Mouse (Mus musculus) midbrain, embryonic 12.5 days (tissue): ENCODE results near the gene D930020B18Rik. TPM values are rescaled to one million over a fixed set of nuclear protein-coding genes. Genes with fewer than 3 reads are reported as not detected.
A peak's percentile ranks its signal among the peaks of the same experiment; 100 is the strongest.

Experiments
- ATAC-seq: fragments of 200-750 bp; cut with Nextera tagmentation; 2 replicates; pipeline ENCODE4 v1.8.0; 2017; ENCODE audit warnings: low read depth, moderate TSS enrichment, moderate library complexity; ENCODE audit not compliant: low FRiP score
- H3K27ac ChIP-seq: fragments of 300-500 bp; sonication (generic); replicated peaks from 2 replicates; pipeline ENCODE4 v1.5.1; 2016; ENCODE audit warnings: mild to moderate bottlenecking
- H3K27me3 ChIP-seq: fragments of 300-500 bp; sonication (generic); 2 replicates; pipeline ENCODE4 v1.6.1; 2016; ENCODE audit warnings: mild to moderate bottlenecking
- H3K36me3 ChIP-seq: fragments of 300-500 bp; sonication (generic); 2 replicates; pipeline ENCODE4 v1.6.1; 2016
- H3K4me1 ChIP-seq: fragments of 300-500 bp; sonication (generic); 2 replicates; pipeline ENCODE4 v1.6.1; 2016
- H3K4me2 ChIP-seq: fragments of 300-500 bp; sonication (generic); replicated peaks from 2 replicates; pipeline ENCODE4 v1.6.1; 2016; ENCODE audit warnings: mild to moderate bottlenecking, moderate library complexity
- H3K4me3 ChIP-seq: fragments of 300-500 bp; sonication (generic); 2 replicates; pipeline ENCODE4 v1.5.1; 2016; ENCODE audit warnings: mild to moderate bottlenecking
- H3K9ac ChIP-seq: fragments of 300-500 bp; sonication (generic); replicated peaks from 2 replicates; pipeline ENCODE4 v1.6.1; 2016; ENCODE audit warnings: mild to moderate bottlenecking, moderate library complexity
- H3K9me3 ChIP-seq: fragments of 300-500 bp; sonication (generic); 2 replicates; pipeline ENCODE4 v1.6.1; 2016; ENCODE audit warnings: mild to moderate bottlenecking
- WGBS: fragments of 180-500 bp; shearing (Covaris S2); methylation state at CpG from one replicate; pipeline ENCODE4 v1.1.7; 2016; 5-methylcytosine and 5-hydroxymethylcytosine counted together
- polyA plus RNA-seq: library from polyadenylated mRNA; unstranded; fragments of >200 nt; fragmentation: Nextera tagmentation; extraction: Ambion mirVana; gene quantifications from 2 replicates; pipeline ENCODE4 v1.2.1, GENCODE M21; 2016

Gene D930020B18Rik
- polyA plus RNA-seq, 1 experiment from 2014 or later: not detected

DNA sequence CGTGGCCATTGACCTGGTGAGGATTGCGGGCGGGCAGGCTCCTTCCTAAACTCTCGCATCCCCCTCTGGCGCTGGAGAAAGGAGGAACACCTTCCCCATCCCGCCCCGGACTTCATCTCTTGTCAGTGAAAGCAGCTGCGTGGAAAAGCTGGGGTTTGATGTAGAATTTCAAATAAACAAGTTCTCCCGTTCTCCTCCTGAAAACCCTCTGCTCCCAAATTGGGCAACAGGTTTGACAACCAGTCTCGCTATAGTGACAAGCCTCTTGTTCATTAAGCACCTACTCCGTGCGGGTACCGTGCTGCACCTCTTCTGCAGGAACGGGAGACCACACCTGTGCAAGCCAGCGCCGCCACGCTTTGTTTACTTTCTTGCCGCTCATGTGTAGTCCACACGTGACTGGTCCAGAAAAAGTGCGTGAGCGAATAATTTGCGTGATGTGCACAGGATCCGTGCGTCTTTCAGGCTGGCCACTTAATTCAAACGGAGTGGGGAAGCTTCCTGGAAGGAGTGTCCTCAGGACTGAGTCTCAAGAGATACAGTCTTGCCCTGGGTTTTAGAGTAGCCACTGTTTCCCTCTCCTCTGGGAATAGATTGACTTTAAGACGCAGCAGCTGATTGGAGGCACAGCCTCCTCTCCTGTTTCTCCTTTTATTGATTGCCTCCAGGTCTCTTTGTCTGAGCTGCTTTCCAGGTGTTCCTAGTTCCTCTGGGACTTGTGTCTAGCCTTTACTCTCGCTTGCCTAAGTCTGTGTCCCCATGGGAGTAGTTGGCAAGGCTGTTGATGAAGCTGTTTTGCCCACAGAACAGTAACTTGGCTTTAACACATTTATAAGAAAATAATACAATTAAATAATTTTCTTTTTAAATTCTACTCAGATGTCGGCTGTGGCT is 913 bp downstream of the D930020B18Rik start:
- H3K36me3 ChIP-seq: no peaks in the 10 kb centered on the region
- H3K27me3 ChIP-seq: peaks cover 44% of the 10 kb centered on the region
- peak overlapping the region; percentile 97 for H3K4me2 ChIP-seq
- 5% methylated on average over 28 of the region's 28 CpGs for WGBS
- peaks cover 18% of the 10 kb centered on the region for H3K4me1 ChIP-seq
- H3K9me3 ChIP-seq: no peaks in the 10 kb centered on the region
- H3K9ac ChIP-seq: peak overlapping the region; percentile 53
- H3K27ac ChIP-seq: no peak overlapping the region
- ATAC-seq: no peak
- H3K4me3 ChIP-seq: peak overlapping the region; percentile 56

DNA sequence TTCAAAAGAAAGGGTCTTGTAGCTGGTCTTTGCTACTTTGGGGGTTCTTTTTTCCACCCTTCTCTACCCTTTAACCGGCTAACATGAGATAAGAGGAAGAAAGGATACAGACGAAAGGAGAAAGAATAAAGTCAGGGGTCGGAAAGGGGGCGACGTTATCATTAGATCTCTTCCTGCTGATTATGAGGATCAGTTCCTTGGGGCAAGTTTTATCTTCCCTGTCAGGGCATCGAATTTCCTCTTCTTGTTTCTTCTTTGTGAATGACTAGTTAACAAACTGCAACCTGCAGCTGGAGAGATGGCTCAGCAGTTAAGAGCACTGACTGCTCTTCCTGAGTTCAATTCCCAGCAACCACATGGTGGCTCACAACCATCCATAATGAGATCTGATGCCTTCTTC is 4.9 kb downstream of the D930020B18Rik start:
- Histone ChIP-seq H3K36me3 (no peaks in the 10 kb centered on the region), H3K4me1 (peaks cover 13% of the 10 kb centered on the region), H3K4me3 (no peak overlapping the region), H3K4me2 (no peak overlapping the region), H3K9ac (no peak overlapping the region), H3K9me3 (no peaks in the 10 kb centered on the region), H3K27ac (no peak overlapping the region), H3K27me3 (peaks cover 29% of the 10 kb centered on the region)
- 78% methylated on average over 6 of the region's 6 CpGs for WGBS
- no peak for ATAC-seq

DNA sequence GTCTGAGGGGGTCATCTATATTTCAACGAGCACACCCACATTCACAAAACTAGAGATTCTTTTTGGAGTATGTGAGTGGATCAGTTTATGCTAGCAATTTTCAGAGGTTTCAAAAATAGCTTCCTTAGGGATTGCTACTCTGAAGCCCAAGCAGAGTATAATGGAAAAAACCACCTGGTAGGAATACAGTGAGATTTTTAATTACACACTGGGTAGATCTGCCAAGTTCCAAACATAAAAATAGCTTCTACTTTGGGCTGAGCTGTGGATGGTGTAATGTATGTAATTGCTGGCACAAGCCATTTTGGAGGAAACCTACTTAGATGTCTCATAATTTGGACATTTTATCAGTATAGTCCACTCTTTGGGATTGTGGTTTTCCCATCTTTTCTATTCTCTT is 11.7 kb downstream of the D930020B18Rik start:
- Histone ChIP-seq H3K4me3 (no peak overlapping the region), H3K9me3 (no peaks in the 10 kb centered on the region), H3K4me1 (no peaks in the 10 kb centered on the region), H3K36me3 (no peaks in the 10 kb centered on the region), H3K27me3 (no peaks in the 10 kb centered on the region), H3K9ac (no peak overlapping the region), H3K4me2 (no peak overlapping the region), H3K27ac (no peak overlapping the region)
- 91% methylated on average over 1 of the region's 1 CpGs for WGBS
- no peak for ATAC-seq

DNA sequence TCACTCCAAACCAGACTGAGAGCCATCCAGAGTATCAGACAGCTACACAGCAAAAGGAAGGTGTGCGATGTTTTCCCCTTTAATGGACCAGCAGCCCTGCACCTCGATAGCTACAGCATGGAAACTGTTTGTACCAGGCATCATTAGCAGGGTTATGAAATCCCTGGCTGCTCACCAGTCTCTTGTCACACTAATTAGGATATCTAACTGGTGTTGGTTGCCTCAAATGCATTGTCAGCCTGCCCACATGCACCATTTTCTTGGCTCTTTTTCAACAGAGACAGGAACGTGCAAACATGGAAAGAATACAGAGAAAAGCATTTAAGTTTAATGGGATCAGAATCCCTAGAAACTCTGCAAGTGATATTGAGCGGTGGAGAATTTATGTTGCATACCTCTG is 14.5 kb downstream of the D930020B18Rik start:
- no peaks in the 10 kb centered on the region for H3K36me3 ChIP-seq
- no peak for ATAC-seq
- WGBS: 86% methylated on average over 4 of the region's 4 CpGs
- H3K9ac ChIP-seq: no peak overlapping the region
- H3K4me1 ChIP-seq: no peaks in the 10 kb centered on the region
- H3K27ac ChIP-seq: no peak overlapping the region
- no peak overlapping the region for H3K4me3 ChIP-seq
- no peaks in the 10 kb centered on the region for H3K27me3 ChIP-seq
- H3K9me3 ChIP-seq: no peaks in the 10 kb centered on the region
- no peak overlapping the region for H3K4me2 ChIP-seq

DNA sequence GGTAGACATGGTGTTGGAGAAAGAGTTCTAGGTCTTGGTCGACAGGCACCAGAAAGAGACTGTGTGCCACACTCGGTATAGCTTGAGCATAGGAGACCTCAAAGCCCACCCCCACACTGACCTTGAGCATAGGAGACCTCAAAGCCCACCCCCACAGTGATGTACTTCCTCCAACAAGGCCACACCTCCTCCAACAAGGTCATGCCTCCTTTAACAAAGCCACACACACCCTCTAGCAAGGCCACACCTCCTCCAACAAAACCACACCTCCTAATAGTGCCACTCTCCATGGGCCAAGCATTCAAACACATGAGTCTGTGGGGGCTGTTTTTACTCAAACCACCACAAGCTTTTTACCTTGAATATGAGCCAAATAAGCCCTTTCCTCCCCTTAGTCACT is 21.3 kb downstream of the D930020B18Rik start:
- Histone ChIP-seq H3K27ac (no peak overlapping the region), H3K4me1 (0 out of 2 replicates have a peak, but pooled peaks cover 12% of the 10 kb centered on the region), H3K9ac (no peak overlapping the region), H3K4me3 (no peak overlapping the region), H3K36me3 (no peaks in the 10 kb centered on the region), H3K4me2 (no peak overlapping the region), H3K27me3 (no peaks in the 10 kb centered on the region), H3K9me3 (no peaks in the 10 kb centered on the region)
- WGBS: 95% methylated on average over 2 of the region's 2 CpGs
- 0 out of 2 replicates have a peak, but pooled peaks have one; percentile 19 for ATAC-seq

DNA sequence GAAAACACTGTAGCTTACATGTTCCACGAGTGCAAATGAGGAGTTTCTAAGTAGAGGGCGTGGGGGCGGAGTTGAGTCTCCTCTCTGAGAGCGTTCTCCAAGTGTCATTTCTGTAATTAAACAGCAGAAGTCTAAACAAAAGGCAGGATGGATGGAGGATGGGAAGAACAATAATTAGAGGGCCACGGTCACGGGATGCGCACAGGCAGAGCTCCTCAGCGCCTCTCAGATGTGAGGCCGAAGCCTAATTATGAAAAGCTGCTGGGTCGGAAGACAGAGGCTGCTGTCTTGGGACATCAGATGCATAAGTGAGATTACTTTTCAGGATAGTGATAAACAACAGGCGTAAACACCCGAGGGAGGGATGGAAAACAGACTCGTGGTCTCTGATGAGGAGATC is 22.2 kb downstream of the D930020B18Rik start:
- WGBS: 61% methylated on average over 13 of the region's 13 CpGs
- no peak for ATAC-seq

DNA sequence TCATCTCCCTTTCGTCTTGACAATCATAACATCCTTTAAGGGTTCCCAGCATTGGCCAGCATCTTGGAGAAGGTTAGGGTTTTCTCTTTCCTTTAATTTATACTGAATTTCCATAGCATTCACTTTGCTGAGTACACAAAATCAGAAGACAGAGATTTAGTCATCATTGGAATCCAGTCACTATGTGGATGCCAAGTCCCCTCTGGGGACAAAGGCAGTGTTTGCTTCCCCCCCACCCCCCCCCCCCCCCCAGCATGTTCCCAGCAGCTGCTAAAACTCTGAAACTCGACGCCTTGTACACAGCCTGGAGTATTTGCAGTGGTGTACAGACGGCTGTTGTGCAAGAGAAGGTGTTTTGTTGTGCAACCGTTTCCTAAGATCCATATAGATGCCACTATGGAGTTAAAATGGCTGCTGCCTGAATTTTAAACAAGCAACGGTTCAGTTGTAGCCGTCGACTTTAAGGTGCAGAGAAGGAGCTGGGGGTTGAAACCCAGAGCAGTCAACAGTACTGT is 24.3 kb downstream of the D930020B18Rik start:
- Histone ChIP-seq H3K4me1 (0 out of 2 replicates have a peak, but pooled peaks cover 12% of the 10 kb centered on the region), H3K9ac (no peak overlapping the region), H3K36me3 (no peaks in the 10 kb centered on the region), H3K27me3 (no peaks in the 10 kb centered on the region), H3K9me3 (no peaks in the 10 kb centered on the region), H3K4me3 (no peak overlapping the region), H3K27ac (no peak overlapping the region), H3K4me2 (no peak overlapping the region)
- ATAC-seq: no peak
- WGBS: 73% methylated on average over 8 of the region's 8 CpGs

More for the DNA sequence above, 22.2 kb downstream of the D930020B18Rik start:
- no peaks in the 10 kb centered on the region for H3K36me3 ChIP-seq
- H3K4me1 ChIP-seq: 0 out of 2 replicates have a peak, but pooled peaks cover 12% of the 10 kb centered on the region
- no peak overlapping the region for H3K27ac ChIP-seq
- H3K9me3 ChIP-seq: no peaks in the 10 kb centered on the region
- H3K27me3 ChIP-seq: no peaks in the 10 kb centered on the region
- H3K9ac ChIP-seq: no peak overlapping the region
- H3K4me2 ChIP-seq: no peak overlapping the region
- H3K4me3 ChIP-seq: no peak overlapping the region

DNA sequence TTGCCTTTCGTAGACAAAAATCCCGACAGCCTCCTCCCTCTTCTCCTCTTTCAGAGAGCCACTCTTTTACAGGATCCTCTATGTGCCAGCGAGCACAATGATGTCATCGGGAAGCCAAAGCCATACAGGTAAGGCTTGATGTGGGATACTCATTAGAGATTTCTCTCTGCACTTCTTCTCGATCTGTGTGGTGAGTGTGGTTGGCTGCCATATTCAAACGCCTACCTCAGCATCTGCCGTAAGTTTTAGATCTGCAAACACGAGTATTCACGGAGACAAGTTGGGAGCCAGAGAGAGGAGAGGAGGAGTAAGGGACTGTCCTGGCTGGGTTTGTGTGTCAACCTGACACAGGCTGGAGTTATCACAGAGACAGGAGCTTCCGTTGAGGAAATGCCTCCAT is 27.7 kb downstream of the D930020B18Rik start:
- ATAC-seq: no peak
- WGBS: 92% methylated on average over 10 of the region's 10 CpGs
- Histone ChIP-seq H3K27me3 (no peaks in the 10 kb centered on the region), H3K4me2 (no peak overlapping the region), H3K36me3 (no peaks in the 10 kb centered on the region), H3K9me3 (0 out of 2 replicates have a peak, but pooled peaks cover 3% of the 10 kb centered on the region), H3K4me1 (0 out of 2 replicates have a peak, but pooled peaks cover 4% of the 10 kb centered on the region), H3K9ac (no peak overlapping the region), H3K4me3 (no peak overlapping the region), H3K27ac (no peak overlapping the region)

DNA sequence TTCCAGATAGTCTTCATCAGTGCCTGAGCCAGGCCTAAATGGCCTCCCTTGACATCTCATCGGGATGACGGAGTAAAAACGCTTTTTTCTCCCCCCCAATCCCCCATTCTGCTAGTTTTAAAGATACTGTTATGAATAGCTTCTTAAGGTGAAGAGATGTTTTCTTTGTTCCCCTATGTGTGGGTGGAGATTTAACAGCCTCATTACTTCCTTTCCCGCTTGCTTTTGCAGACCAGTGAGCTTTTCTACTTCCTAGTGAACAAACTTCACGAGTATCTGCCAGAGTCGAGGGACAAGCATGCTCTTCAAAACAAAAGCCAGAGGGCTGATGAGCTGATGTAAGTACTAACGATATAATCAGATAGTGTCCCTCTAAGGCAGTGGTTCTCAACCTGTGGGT is 35.6 kb downstream of the D930020B18Rik start:
- Histone ChIP-seq H3K9me3 (0 out of 2 replicates have a peak, but pooled peaks cover 3% of the 10 kb centered on the region), H3K27me3 (no peaks in the 10 kb centered on the region), H3K27ac (no peak overlapping the region), H3K4me1 (no peaks in the 10 kb centered on the region), H3K4me3 (no peak overlapping the region), H3K36me3 (no peaks in the 10 kb centered on the region), H3K9ac (no peak overlapping the region), H3K4me2 (no peak overlapping the region)
- ATAC-seq: no peak
- WGBS: 67% methylated on average over 7 of the region's 7 CpGs

DNA sequence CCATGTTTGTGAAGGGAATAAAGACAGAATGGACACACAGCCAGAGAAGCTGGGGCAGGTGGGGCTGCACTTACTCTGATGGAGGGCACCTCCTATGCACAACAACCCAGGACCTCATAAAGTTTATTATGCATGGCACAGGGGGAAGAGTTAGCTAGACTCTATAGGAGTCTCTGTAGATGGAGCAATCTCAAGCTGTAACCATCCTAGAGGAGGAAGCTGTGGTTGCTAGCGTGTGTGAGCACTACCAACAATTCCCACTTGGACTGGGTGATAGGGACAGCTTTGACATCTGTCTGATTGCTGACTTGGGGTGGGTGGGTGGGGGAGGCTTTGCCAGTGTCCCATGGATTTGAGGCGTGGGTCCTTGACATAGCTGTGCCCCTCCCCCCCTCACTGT is 39.5 kb downstream of the D930020B18Rik start:
- Histone ChIP-seq H3K9me3 (no peaks in the 10 kb centered on the region), H3K4me2 (no peak overlapping the region), H3K27ac (no peak overlapping the region), H3K4me1 (no peaks in the 10 kb centered on the region), H3K4me3 (no peak overlapping the region), H3K36me3 (no peaks in the 10 kb centered on the region), H3K9ac (no peak overlapping the region), H3K27me3 (no peaks in the 10 kb centered on the region)
- no peak for ATAC-seq
- 88% methylated on average over 2 of the region's 2 CpGs for WGBS

DNA sequence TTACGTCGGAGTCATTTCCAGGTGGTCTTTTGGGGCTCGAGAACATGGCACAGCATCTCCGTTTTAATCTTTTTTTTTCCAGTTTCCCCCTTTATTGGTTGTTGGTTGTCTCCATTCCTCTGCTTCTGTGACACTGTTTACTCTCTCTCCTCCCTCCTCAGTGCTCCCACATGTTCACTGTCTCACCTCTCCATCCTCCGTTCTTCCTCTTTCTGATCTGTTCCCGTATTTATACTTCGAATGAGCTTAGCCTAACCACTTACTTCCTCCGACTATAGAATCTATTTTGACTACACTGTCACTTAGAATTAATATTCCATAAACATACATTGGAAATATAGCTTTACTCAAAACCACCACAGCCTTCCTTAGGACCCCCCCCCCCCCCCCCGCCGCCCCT is 41.2 kb downstream of the D930020B18Rik start:
- Histone ChIP-seq H3K36me3 (no peaks in the 10 kb centered on the region), H3K9ac (no peak overlapping the region), H3K9me3 (no peaks in the 10 kb centered on the region), H3K4me1 (no peaks in the 10 kb centered on the region), H3K27me3 (no peaks in the 10 kb centered on the region), H3K27ac (no peak overlapping the region), H3K4me2 (no peak overlapping the region), H3K4me3 (no peak overlapping the region)
- 90% methylated on average over 10 of the region's 10 CpGs for WGBS
- ATAC-seq: no peak

DNA sequence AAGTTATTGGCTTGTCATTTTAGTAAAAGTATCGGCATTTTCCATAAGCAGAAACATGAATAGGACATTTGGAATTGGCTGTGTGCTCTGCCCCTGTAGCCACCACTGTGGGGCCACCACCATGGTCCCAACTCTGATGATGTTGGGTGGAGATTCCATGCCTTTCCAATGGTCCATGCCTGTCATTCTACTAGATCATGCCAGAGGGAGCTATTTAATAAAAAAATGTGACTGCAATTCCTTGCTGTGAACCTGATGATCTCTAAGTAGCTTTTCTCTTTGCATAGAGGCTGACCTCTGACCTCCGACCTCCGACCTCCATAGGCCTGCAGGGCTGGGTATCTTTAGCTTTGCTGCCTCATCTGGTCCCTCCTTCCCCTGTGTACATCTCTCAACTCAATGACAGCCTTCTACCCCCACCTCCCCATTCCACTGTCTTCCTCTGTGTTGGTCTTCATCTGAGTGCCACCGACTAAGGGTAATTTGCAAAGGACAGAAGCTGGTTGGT is 44.8 kb downstream of the D930020B18Rik start:
- H3K9ac ChIP-seq: no peak overlapping the region
- H3K4me3 ChIP-seq: no peak overlapping the region
- no peaks in the 10 kb centered on the region for H3K36me3 ChIP-seq
- H3K27me3 ChIP-seq: no peaks in the 10 kb centered on the region
- no peak for ATAC-seq
- H3K27ac ChIP-seq: no peak overlapping the region
- 0 out of 2 replicates have a peak, but pooled peaks cover 3% of the 10 kb centered on the region for H3K4me1 ChIP-seq
- H3K9me3 ChIP-seq: no peaks in the 10 kb centered on the region
- H3K4me2 ChIP-seq: no peak overlapping the region
- WGBS: 79% methylated on average over 4 of the region's 4 CpGs
